Mouse (Mus musculus) heart, adult 2 months (tissue): ENCODE data around the gene Nufip1.

ENCODE experiments used
- CTCF ChIP-seq: fragments of 200-600 bp; IDR thresholded peaks from 2 replicates; pipeline ENCODE4 v1.8.1; 2022; ENCODE audit warnings: antibody characterized with exemption, mild to moderate bottlenecking, moderate library complexity
- EP300 ChIP-seq: fragments of 200-500 bp; IDR thresholded peaks from 2 replicates; pipeline ENCODE4 v1.6.1; 2011; ENCODE audit warnings: low read depth, low read length, control low read depth; ENCODE audit not compliant: insufficient read depth

DNA sequence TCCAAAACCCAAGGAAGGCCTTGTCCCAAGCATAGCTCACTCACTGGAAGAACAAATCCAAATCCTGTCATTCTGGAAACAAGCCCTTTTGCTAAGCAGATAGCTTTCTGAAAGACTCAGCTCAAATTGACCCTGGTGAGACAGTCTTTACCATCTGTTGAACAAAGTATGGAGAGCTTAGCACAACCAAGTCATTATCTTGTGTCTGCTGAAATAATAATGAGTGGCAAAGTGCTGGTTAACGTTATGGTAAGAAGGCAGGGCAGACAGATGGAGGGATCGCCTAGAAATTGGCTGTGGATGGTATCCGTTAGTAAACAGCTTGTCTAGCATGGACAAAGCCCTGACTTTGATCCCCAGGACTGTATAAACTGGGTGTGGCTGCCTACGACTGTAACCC, 35.0 kb upstream of the Nufip1 start:
- TF ChIP-seq EP300 (no peak), CTCF (no peak)
